Mouse (Mus musculus): ENCODE measurements around the gene Veph1.

Veph1 gene

DNA sequence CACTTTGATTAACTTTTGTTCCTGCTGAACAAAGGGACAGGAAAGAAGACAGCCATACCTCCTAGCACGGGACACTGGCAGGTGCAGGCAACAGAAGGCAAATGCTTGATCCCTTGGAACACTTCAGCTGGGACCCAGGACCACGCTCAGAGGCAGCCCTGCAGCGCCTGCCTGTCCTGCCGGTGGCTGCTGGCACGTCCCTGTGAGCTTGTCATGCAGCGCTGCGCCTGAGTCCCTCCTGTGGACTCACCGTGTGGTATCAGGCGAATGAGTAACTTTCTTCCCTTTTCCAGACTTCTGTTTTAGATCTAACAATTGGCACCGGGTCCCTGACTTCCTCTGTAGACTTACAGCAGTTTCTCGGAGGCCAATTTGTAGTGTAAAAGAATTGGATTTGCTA, at the start of gene Veph1:
TSS of gene Veph1 (minus strand) at position 293 of the 400 bp plus-strand sequence.
- peak in 1 of 2 experiments; percentile 19 for DNase-seq (ENCODE audit: low spot score in 2 of 2)

DNA sequence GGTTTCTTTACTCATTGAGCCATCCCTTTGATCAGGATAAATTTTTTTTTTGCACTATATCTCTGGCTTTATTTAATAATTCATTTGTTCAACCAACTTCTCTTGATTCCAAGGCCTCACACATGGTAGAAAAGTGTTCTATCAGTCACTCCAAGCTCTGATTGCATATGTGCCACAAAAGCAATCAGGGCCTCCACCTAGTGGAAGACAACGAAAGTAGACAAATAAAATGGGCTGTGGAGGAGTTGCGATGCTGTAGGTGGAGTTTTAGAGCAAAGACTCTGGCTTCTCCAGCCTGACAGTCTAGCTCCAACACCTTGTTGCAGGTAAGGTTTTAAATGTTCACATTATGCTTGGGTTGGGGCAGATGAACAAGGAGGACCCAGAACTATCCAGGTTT, 44.1 kb upstream of the Veph1 start:
- DNase-seq (ENCODE audit: low spot score in 2 of 2) = no peak

DNA sequence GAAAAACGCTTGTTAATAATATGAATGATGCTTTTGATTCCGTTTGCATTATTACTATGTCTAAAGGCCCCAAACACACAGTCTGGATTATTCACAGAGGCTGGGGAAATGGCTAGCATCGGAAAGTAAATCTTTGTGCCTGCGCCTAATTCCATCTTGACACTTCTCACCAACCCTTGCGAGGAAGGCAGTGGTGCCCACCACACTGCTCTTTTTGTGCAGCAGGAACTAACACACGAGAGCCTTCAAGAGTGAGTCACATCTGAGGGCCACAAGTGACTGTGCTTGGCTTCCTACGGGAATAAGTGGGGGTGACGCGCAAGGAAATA, 35.7 kb upstream of the Veph1 start:
- DNase-seq (ENCODE audit: low spot score in 2 of 2) = no peak

DNA sequence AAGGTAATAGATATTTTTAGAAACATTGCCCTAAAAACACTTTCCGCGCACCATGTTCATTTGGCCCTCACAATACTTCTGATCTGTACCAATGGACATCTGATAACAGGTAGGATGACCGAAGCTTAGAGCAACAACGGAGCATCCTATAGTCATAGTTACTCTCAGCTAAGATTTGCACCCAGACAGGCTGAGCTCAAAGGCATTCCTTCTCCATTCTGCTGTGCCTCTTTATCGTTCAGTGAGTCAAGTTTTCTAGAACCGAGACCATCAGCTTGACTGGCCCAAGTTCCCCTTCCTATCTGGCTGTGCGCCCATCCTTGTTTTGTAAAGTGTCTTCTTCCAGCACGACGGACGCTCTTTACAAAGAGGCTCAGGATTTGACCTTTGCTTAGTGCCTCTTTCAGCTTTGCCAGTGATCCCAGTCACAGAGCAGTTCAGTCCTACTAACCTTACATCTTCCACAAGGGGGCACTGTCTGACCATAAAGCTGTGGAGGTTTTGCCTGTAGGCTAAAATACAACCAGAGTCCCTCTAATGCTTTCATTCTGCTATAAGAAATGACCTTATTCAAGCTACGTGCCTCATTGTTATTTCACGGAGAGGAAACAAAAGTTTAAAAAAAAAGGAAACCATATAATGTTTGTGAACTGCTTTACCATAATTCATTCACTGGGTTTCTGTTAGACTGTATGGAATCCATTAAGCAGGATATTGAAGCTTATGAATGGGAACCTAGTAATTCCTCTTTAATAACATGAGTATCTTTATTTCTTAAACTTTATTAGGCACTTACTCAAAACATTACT, 35.2 kb upstream of the Veph1 start:
- peak; percentile 52 to 70 for DNase-seq (ENCODE audit: low spot score in 2 of 2)

DNA sequence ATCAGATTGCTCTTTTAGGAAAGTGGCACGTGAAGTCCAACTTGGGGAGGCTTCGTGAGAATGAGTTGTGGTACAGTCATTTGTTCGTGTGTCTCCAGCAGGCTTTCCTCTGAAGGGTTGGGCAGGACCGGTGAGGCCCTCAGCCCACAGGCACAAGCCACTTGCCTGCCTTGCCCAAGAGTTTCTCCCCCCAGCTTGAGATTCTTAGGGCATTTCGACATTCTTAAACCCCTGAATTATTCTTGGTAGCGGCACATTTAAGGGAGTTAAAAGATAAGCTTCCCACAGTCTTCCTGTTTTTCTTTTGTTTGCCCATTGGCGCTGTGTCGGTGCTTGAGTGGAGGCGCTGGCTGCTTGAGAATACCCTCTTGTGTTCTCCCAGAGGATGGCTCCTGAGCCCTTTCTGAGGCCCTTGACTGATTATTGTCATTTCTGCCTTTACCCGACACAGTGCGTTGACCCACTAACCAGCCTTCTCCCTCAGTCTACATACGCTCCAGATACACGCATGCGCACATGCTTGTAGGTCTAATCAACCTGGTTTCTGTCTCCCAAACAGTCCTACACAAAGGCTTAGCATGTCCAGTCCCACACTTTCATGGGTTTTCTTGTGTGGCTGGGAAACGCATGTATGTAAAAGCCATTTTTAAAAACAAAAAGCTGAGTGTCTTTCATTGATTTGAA, 34.4 kb upstream of the Veph1 start:
- DNase-seq (ENCODE audit: low spot score in 2 of 2) = no peak

DNA sequence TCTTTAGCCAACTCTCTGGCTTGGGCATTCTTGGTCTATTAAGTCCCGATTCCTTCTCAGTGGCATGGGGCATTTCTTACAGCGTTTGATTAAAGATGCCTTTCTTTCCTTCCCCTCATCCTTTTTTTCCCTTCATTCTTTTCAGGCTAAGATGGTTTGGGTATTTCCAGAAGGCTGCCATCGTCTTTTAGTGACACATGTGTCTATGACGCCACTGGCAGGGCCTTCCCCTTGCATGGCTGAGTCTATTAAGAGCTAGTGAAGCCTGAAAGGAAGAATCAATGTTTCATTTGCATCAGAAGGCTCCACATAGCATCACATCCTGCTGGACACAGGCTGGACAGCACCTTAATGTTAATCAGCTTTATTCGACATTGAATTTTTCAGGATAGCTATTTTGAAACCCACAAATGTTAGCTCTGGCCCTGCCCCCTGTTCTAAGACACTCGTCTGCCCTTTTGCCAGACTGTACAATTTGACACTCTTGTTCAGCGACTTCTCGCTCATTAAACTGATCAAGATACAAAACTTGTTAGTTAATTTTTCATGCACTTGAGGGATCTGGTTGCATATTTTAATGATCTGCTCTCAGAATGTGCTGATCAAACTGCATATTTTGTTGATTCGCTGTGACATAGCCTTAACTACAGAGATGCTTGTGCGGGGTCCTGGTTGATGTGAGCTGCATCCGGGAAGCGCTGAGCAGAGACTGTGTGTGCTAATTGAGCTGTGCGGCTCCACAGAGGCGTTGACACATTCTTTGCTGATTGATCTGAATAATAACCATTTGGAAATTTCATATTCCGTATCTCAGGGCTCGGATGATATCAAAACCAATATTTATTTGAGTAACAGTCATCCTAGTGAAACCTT, 29.6 kb upstream of the Veph1 start:
- peak in 1 of 2 experiments; percentile 20 for DNase-seq (ENCODE audit: low spot score in 2 of 2)

DNA sequence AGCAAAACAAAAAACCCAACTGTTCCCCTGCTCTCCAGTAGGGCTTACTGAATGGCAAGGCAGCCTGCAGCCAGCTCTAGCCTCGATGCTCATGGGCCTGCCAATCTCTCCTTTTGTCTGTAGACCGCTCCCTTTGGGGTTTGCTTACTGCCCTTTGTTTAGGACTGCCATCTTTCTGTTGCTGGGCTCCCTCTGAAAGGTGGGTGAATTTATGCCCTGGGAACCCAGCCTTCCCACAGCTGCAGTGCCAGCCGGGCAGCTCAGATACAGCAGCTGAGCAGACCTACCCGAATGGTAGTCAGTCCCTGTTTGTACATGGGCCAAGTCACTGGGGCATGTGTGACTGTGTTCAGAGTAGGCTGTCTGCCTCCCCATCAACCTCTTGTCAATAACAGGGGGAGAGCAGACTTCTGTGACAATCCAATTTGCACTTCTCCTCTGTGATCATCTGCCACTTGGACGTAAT, 28.9 kb upstream of the Veph1 start:
- peak; percentile 47 to 49 for DNase-seq (ENCODE audit: low spot score in 2 of 2)

DNA sequence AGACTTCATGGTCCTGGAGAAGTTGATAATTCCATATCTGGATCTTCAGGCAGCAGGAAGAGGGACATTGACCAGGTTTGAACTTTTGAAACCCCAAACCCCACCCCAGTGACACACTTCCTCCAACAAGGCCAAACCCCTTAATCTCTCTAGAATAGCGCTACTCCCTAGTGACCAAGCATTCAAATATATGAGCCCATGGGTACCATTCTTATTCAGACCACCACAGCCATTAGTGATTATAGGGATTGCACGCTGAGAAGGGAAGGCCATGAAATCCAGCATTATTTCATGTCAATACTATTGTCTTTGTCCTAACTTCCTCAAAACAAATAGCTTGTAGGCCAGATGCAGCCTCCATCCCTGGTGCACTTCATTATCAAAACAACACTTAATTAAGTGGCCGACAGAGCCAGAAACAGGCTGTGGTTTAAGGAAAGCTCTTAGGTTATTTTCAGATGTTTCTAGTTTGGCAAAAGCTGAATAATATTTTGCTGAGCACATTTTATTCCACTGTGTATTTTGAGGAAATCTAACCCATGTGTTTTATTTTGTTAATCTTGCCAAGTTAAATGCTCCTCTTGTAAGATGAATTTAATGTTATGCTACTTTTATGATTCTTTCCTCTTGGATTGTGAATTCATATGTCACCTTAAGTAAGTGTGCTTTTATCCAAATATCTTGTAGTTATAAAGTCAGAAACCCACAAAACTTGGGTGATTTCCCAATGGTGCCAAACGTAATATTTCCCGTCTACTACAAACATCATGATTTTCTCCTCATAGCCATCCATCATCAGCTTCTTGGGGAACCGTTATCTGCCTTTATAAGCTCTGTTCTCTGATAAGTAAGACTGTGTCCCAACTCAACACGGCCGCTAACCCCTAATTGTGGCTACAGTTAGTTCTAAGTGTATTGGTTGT, 18.4 kb upstream of the Veph1 start:
- DNase-seq (ENCODE audit: low spot score in 2 of 2) = no peak

DNA sequence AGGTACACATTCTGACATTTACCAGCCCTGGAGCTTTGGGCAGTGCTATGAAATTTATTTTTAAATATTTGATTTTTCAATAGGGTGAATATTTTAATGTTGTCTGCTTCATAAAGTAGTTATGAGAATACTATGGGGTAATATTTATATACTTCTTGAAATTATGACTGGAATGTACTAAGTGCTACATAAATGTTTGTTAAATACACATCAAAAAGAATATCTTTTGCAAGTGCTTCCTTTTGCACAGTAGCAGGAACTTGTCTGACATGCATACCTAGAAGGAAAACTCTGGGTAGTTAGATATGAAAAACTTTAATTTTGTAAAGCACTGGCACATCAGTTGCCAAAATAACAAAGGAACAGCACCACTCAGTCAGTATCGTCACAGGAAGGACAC, 13.9 kb upstream of the Veph1 start:
- no peak for DNase-seq (ENCODE audit: low spot score in 2 of 2)

DNA sequence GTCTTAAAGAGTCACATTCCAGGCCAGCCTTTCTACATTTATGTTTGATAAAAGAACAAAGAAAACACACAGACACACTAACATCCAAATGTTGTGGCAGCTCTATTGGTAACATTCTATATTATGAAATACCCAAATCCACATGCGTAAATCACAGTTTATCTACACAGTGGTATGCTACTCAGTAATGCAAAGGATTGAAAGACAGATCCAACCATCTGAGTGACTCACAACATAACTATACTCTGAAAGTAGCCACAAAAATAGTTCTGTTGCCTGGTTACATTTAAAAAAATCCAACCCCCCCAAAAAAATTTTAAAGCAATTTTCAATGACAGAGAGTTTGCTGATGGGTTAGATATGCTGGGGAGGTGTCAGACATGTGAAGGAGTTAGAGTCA, 12.9 kb upstream of the Veph1 start:
- DNase-seq (ENCODE audit: low spot score in 2 of 2) = no peak

DNA sequence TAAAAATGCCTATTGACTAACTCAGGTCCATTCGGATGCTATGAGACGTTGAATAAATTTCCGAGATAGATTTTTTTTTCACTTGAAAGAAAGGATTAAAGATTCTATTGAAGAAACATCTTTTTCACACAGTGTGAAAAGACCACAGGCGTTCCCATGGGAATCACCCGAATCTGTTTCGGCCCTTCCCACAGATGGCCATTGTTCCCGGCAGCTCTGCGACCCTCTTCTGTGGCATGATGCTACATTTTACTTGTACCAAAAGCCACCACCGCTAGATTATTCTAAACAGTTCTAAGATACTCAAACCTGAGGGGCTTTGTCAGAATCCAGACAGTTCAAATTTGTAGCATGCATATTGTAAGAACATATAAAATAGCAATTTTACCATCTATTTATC, 1.4 kb downstream of the Veph1 start:
- DNase-seq (ENCODE audit: low spot score in 2 of 2) = no peak

DNA sequence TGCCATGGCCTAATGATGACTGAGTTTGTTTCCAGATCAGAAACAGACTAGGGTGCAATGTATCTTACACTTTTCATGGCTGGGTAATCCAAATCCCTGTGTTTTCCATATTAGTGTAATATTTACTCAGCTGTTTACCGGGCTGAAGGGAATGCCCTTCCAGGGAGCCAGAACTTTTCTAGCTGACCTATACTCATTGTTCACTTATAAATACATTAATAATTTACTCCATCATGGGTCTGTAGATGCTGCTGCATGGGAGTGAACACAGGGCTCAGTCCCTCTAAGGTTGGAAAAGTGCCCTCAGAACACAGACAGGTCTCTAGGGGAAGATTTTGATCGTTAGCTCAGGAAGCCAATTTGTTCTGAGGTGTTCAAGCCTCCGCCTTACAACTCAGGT, 1.9 kb downstream of the Veph1 start:
- DNase-seq (ENCODE audit: low spot score in 2 of 2) = no peak

DNA sequence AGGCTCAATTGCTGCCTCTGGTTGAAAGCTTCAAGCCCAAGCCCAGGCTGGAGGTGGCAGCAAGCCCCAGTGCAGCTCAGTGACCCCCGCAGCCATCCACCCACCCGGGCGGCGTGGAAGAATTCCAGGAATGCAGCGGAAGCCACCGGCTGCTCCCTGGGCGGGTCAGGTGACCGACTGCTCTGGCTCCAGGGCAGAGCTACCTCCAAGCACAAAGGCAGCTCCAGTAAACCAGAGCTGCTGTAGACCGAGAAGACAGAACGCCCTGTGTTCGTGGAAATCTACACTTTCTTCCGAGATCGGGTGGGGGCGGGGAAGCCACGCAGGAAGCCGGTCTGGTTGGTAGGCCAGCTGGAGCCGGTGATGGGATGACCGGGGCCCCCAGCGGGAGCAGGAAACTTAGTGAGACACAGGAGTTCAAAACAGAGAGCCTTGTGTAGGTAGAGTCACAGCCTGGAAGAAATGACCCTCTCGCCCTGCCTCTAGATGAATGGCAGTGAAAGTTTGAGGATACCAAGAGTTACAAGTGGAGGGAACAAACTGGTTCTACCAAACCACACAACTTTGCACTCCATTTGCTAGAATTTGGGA, 4.2 kb downstream of the Veph1 start:
- peak; percentile 23 to 33 for DNase-seq (ENCODE audit: low spot score in 2 of 2)

DNA sequence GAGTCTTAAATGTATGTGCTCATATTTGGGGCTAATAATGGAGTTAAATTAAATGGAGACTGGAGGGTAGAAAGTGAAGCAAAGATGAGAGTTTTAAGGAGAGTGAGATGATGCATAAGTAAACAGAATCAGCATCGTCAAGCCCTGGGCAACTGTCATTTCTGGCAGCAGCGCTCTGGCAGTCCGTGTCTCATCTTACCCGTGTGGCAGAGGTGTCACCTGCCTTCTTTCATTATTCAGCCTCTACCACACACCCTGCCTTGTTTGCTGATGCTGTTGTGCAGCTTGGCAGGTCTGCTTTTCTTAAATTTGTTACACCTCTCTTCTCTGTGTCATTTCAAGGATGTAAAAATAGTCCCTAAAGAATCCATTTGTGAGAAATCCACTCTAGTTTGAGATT, 33.4 kb downstream of the Veph1 start:
- no peak for DNase-seq (ENCODE audit: low spot score in 2 of 2)

DNA sequence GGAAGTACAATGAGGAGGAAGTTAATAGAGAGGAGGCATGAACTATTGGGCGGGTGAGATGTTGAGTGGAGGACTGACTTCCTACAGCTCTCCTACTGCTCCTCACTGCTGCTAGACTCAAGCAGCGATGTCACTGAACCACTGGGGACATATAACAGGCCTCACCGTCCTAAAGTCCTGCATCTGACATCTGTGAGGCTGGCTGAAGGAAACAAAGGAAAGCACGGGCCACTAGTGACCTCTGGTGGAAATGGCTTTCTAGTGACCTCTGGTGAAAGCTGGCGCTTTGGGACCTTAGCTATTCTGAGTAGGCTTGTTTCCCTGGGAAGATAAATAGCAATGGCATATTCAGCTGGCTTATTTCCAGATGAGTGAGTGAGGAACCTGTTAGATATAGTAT, 34.3 kb downstream of the Veph1 start:
- DNase-seq (ENCODE audit: low spot score in 2 of 2) = no peak

DNA sequence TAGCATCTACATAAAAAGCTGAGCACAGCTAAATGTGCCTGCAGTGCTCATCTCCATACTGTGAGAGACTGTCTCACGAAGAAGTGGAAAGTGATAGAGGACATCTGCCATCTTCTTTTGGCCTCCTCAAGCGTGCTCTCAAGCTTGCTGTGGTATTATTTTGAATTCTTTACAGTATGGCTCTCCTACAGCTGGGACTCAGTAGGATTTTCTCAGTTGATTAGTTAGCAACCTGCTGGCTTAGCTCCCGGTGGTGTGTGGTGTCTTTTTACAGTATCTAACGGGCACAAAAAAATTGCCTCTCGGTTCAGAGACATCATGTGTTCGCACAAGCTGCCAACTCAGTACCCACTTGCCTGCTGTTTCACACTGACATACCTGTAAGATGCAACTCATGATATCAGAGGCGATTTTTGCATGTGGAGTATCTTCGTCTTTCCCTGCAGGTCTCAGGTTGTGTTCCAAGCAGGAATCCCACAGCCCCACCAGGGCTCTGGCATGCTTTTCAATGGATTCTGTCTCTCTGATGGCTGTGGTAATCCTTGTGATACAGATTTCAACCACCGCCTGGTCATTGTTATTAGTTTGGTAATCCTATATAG, 42.0 kb downstream of the Veph1 start:
- DNase-seq (ENCODE audit: low spot score in 2 of 2) = peak; percentile 35 to 47

DNA sequence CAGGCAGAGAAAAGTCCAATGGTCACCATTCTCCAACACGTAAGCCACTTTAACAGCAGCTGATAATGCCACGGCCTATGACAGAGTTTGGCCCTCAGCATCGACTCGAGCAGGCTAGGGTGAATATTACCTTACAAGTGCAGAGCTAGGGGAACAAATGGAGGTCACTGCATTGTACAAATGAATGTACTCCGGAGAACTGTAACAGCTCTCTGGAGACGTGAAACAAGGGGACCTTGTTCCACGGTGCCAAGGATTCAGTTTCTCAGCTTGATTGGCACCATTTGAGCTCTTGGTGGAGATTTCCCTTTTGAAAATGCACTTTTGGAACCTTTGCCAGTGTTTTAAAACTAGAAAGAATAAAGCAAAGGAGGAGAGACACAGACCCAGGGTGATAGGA, 44.8 kb downstream of the Veph1 start:
- no peak for DNase-seq (ENCODE audit: low spot score in 2 of 2)

DNA sequence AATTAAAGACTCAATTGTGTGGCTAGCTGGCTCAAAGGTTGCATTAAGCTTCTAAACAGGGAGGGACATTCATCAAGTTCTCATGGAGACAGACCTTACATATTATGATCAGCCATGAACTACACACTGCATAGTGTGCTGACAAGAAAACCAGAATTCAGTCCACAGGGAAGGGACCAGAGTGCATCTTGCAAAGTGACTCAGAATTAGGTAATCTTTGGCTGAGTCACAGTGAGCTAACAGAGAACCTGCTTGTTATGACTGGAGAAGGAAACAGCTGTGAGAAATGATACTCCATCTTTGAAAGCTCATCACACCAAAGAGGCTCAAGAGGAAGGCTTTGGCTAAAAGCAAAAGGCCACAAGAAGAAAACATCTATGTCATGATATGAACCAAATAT, 56.2 kb downstream of the Veph1 start:
- no peak for DNase-seq (ENCODE audit: low spot score in 2 of 2)

DNA sequence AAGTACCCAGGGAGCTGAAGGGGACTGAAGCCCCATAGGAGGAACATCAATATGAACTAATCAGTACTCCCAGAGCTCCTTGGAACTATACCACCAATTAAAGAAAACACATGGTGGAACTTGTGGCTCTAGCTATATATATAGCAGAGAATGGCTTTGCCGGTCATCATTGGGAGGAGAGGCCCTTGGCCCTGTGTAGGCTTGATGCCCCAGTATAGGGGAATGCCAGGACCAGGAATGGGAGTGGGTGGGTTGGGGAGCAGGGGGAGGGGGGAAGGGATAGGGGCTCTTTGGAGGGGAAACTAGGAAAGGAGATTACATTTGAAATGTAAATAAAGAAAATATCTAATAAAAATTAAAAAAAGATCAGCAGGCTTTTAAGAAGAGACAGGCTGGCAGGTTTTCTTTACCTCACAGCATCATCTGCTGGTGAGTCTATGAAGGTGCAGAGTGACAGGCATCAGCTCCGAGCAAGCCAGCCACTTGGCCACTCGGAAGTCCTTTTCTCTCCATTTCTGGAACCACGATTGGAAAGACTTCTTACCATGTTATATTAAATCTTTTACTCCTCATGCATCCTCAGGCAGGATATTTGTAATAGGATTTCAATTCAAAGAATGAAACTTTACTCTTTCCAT, 60.3 kb downstream of the Veph1 start:
- DNase-seq (ENCODE audit: low spot score in 2 of 2) = peak; percentile 35 to 43

DNA sequence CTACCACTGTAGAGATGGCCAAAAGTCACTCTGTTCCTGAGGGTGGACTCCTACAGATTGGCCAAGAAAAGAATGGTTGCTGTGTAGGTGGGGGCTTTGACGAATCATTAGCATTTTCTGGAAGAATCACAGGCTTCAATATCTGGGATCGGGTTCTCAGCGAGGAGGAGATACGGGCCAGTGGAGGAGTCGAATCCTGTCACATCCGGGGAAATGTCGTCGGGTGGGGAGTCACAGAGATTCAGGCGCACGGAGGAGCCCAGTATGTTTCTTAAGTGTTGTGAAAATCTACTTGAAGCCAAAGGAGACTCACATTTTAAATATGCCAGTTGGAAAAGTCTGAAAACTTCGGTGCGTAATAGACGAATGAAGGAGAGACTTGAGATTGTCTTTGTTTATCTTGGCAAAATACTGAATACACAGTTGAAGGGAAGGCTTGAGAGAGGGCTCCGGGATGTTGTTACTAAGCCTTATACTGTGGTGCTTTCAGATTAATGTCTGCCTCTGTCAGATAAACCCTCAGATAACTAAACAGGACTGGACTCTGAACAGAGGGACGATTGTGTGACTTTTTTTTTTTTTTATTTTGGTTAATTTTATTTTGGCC, 71.6 kb downstream of the Veph1 start:
- no peak for DNase-seq (ENCODE audit: low spot score in 2 of 2)
